Comparison of ENCODE assay signal across 8 mouse cellular contexts in the genomic region with DNA sequence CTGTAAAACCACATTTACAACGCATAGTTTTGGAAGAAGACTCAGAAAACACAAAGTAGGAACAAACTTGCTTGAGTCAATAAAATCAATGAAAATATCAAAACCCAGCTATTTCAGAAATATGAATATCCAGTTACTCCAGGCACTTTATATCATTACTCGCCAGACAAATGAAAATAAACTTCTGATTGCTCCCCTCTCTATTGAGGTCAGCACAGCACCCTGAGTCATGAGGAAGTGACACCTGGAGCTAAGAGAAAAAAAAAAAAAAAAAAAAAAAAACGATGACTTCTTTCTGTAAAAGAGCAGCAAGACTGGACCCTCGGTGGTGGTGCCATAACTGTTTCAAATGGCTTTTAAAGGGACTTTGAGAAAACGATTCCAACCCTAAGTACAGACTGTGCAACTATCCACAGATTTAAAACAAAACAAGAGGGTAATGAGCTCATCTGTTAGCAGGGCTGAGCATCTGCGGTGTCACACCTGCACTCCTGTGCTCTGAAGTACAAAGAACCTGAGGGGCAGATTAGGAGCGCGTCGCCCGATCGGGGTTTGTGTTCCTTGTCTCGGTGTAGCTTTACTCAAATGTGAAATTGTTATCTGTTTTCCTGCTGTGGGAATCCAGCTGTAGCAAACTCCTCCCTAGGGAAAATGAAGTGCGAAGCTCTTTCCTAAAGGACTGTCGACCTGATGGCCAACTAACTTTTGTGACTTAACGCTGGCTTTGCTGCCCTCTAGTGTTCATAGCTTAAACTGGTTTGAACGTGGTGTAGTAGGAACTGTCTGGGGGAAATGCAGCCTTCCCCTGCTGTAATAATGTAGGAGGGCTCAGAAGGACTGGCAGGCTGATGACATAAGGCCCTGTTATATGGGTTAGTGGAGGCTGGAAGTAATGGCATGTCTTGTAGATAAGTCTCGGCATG.
DNase-seq lines count a peak whose midpoint lies in the region; ATAC-seq lines count a peak whose summit lies in the region.

No protein-coding gene starts in this region.

- ATAC-seq in heart, embryonic 12.5 days (ENCODE audit: insufficient number of reproducible peaks, low FRiP score), result peak; percentile 55
- peak; percentile 85 for ATAC-seq in kidney, embryonic 16.5 days (ENCODE audit: low FRiP score, low TSS enrichment)
- ATAC-seq in monocyte, adult 5-6 weeks (replicated peaks; ENCODE audit: insufficient number of reproducible peaks, low FRiP score, low TSS enrichment, poor library complexity, severe bottlenecking), result peak; percentile 33; the same call in 1 of the 2 replicates

- no peak overlapping the region for H3K4me3 ChIP-seq in heart, embryonic 12.5 days
- 0 out of 2 replicates have a peak overlapping the region, but pooled peaks have one; percentile 18 for H3K4me3 ChIP-seq in kidney, embryonic 16.5 days (ENCODE audit: low read length)

- no peak overlapping the region for H3K9ac ChIP-seq in heart, embryonic 12.5 days
- H3K9ac ChIP-seq in kidney, embryonic 16.5 days (replicated peaks; ENCODE audit: low read length), result no peak overlapping the region

- no peaks in the 10 kb centered on the region for H3K36me3 ChIP-seq in heart, embryonic 12.5 days
- no peaks in the 10 kb centered on the region for H3K36me3 ChIP-seq in kidney, embryonic 16.5 days (ENCODE audit: insufficient read depth, low read length)

- 23% methylated on average over 17 of the region's 17 CpGs for WGBS in heart, embryonic 12.5 days
- WGBS in kidney, embryonic 16.5 days, result 26% methylated on average over 17 of the region's 17 CpGs

- H3K9me3 ChIP-seq in heart, embryonic 12.5 days (replicated peaks), result no peaks in the 10 kb centered on the region
- no peaks in the 10 kb centered on the region for H3K9me3 ChIP-seq in kidney, embryonic 16.5 days (ENCODE audit: low read length)

- no peaks in the 10 kb centered on the region for H3K27me3 ChIP-seq in heart, embryonic 12.5 days (replicated peaks)
- H3K27me3 ChIP-seq in kidney, embryonic 16.5 days (ENCODE audit: insufficient read depth, low read length), result no peaks in the 10 kb centered on the region

- no peak overlapping the region for H3K27ac ChIP-seq in heart, embryonic 12.5 days (ENCODE audit: poor library complexity, severe bottlenecking)
- no peak overlapping the region for H3K27ac ChIP-seq in kidney, embryonic 16.5 days (ENCODE audit: low read length)

- DNase-seq in A20 (ENCODE audit: low read depth, low spot score), result peak; percentile 50
- DNase-seq in WW6 (ENCODE audit: low read depth, low spot score), result peak; percentile 48
- peak; percentile 88 for DNase-seq in embryo, embryonic 11 days
- peak; percentile 66 for DNase-seq in liver
- peak; percentile 55 for DNase-seq in testis, postnatal 10 days (ENCODE audit: low spot score)

- peak overlapping the region; percentile 51 for H3K4me2 ChIP-seq in heart, embryonic 12.5 days
- H3K4me2 ChIP-seq in kidney, embryonic 16.5 days (replicated peaks; ENCODE audit: low read depth, low read length), result peak overlapping the region; percentile 44

- H3K4me1 ChIP-seq in heart, embryonic 12.5 days (replicated peaks), result no peaks in the 10 kb centered on the region
- no peaks in the 10 kb centered on the region for H3K4me1 ChIP-seq in kidney, embryonic 16.5 days (ENCODE audit: insufficient read depth, low read length)

Comparison
In these comparisons a context has a peak if more than half of its experiments do, and no peak if none do; other contexts are left out.
1. ATAC-seq: peak in every context shown above with its lines; median percentile 85 in kidney, embryonic 16.5 days; 55 in heart, embryonic 12.5 days; 33 in monocyte, adult 5-6 weeks.